Mouse (Mus musculus) gastrocnemius, postnatal 25 days (tissue): Measurements from ENCODE around the gene Zcchc10. TPM values are rescaled to one million over a fixed set of nuclear protein-coding genes. Genes with fewer than 3 reads are reported as not detected.
"Not testable (repeated sequence)": the region's sequence is repeated elsewhere in the genome, so short reads cannot be mapped to it uniquely, and the experiment has no call there.

Experiments
- DNase-seq: peaks from one replicate; pipeline ENCODE4 v3.0.0; 2022
- total RNA-seq, 2 experiments: library from RNA; stranded (reverse); gene quantifications; 1 replicate in 1 of 2; 2 replicates in 1 of 2; pipeline ENCODE4 v1.2.3; 2021

The Zcchc10 gene
- total RNA-seq, 2 experiments from 2014 or later: 7.8 to 10.1 TPM

- no peak for DNase-seq
These were observed 7.5 kb upstream of the Zcchc10 start for GRCm38 (mm10) chr11:53316996-53317395.

GRCm38 (mm10) chr11:53318041-53318440, 6.4 kb upstream of the Zcchc10 start:
- no peak for DNase-seq

GRCm38 (mm10) chr11:53318568-53318967, 5.9 kb upstream of the Zcchc10 start:
- DNase-seq: not testable (repeated sequence)

GRCm38 (mm10) chr11:53319867-53320266, 4.6 kb upstream of the Zcchc10 start:
- DNase-seq: not testable (repeated sequence)

GRCm38 (mm10) chr11:53330325-53330724, 5.8 kb downstream of the Zcchc10 start:
- DNase-seq: no peak

- DNase-seq: no peak
These were observed 6.6 kb downstream of the Zcchc10 start for GRCm38 (mm10) chr11:53331121-53331520.

- no peak for DNase-seq
These were observed 7.7 kb downstream of the Zcchc10 start for GRCm38 (mm10) chr11:53332076-53332680.

GRCm38 (mm10) chr11:53335505-53336181, 11.2 kb downstream of the Zcchc10 start:
- no peak for DNase-seq

- no peak for DNase-seq
These were observed 11.7 kb downstream of the Zcchc10 start for GRCm38 (mm10) chr11:53336182-53336571.

- no peak for DNase-seq
These were observed 12.4 kb downstream of the Zcchc10 start for GRCm38 (mm10) chr11:53336924-53337323.

- DNase-seq: no peak
These were observed 13.2 kb downstream of the Zcchc10 start for GRCm38 (mm10) chr11:53337684-53338083.

- DNase-seq: not testable (repeated sequence)
These were observed 16.5 kb downstream of the Zcchc10 start for GRCm38 (mm10) chr11:53341019-53341418.

GRCm38 (mm10) chr11:53342711-53343110, 18.2 kb downstream of the Zcchc10 start:
- DNase-seq: no peak

GRCm38 (mm10) chr11:53345328-53345727, 20.8 kb downstream of the Zcchc10 start:
- DNase-seq: no peak

- DNase-seq: no peak
These were observed 21.3 kb downstream of the Zcchc10 start for GRCm38 (mm10) chr11:53345738-53346137.

- DNase-seq: peak; percentile 91
These were observed 26.1 kb downstream of the Zcchc10 start, which contains the start of gene Aff4 for GRCm38 (mm10) chr11:53350291-53351223. TSS of gene Aff4 (plus strand) at chr11:53350833.

- peak; percentile 24 for DNase-seq
These were observed 26.9 kb downstream of the Zcchc10 start for GRCm38 (mm10) chr11:53351224-53351942.

GRCm38 (mm10) chr11:53351943-53352590, 27.6 kb downstream of the Zcchc10 start:
- DNase-seq: no peak

GRCm38 (mm10) chr11:53358504-53359155, 34.2 kb downstream of the Zcchc10 start:
- DNase-seq: no peak

- DNase-seq: no peak
These were observed 42.6 kb downstream of the Zcchc10 start for GRCm38 (mm10) chr11:53367032-53367431.

GRCm38 (mm10) chr11:53378918-53379317, 54.4 kb downstream of the Zcchc10 start:
- DNase-seq: no peak
